Mouse (Mus musculus): ENCODE measurements around the gene Trim2.

Gene Trim2

DNA sequence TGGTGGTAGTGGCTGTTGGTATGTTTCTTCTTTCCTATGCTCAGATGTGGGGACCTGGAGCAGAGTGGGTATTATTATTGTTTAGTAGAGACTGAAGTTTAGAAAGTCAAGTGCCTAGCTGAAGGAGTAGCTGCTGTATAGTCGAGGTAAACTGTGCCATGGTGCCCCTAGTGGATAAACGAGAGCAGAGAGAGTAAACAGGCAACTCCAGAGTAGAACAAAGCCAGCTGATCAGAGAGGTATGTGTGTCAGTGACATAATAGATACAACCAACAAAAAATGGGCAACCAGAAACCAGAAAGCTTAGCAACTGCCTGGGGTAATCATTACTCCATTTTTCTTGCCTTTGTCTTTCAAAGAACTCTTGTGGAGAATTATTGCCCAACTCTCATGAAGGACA, 81.7 kb downstream of the Trim2 start:
- DNase-seq (ENCODE audit: low spot score in 2 of 2), result no peak

- peak; percentile 69 to 75 for DNase-seq (ENCODE audit: low spot score in 2 of 2)
These were observed 85.9 kb downstream of the Trim2 start for GRCm38 (mm10) chr3:84220748-84221147.

DNA sequence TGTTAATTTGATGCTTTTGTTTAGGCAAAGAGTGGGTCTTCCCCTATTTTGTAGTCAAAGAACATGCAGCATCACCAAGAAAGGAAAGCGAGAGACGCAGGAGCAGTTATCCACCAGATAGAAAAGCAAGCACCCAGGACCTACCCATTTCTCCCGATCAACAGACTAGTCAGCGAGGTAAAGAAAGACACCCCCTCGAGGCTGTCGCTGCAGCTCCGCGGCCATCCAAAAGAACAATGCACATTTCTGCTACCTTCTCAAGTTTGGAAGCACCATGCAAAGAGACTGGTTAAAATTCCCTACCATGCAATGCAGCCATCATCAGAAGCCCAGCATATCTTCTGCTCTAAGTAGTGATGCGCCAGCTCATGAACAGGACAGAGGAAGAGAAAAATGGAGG, 86.4 kb downstream of the Trim2 start:
- DNase-seq (ENCODE audit: low spot score in 2 of 2), result no peak

DNA sequence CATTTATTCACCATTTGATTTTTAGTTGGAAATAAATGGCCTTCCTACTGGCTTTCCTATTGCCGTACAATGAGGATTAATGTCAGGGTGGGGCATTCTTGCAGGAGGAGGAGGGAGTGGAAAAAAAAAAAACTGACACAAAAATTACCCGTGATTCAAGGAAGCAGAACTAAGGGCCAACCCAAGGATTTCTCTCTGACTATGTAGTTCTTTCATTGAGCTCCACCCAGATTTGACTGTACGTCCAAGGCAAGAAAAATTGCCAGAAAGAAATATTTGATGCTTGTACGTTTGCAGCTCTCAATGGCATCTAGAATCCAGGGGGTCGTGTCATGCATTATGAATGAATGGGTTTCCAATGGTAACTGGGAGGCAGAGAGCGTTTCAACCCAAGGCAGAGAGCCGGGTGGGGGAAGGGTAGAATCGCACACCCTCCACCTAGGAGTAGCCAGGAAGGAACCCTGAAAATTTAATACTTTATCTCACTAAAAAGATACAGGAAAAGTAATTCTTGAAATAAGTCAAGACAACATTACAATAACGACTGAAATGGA, 86.9 kb downstream of the Trim2 start:
- DNase-seq (ENCODE audit: low spot score in 2 of 2), result no peak

DNA sequence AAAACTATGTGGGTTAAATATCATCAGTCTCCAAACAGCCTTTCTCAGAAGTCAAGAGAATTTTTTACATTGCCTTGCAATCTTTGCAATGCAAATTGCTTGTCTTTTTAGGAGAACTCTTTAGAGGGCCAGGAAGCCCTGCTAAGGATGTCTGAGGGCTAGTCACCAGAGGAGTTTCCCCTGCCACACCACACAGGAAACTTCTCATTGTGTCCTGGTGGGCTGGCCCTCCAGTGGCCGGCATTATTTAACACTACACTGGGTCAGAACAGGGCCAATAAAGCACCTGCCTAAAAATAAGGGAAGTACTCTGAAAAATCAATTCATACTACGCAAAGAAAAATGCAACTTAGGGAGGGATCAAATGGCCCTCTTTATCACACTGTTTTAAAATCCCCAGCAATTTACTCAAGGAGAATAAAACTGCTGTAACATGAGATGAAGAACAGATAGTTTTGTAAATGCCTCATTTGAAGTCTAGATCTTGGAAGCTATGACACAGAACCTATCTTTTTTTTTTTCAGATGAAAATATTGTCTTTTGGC, 87.4 kb downstream of the Trim2 start:
- DNase-seq (ENCODE audit: low spot score in 2 of 2), result no peak

DNA sequence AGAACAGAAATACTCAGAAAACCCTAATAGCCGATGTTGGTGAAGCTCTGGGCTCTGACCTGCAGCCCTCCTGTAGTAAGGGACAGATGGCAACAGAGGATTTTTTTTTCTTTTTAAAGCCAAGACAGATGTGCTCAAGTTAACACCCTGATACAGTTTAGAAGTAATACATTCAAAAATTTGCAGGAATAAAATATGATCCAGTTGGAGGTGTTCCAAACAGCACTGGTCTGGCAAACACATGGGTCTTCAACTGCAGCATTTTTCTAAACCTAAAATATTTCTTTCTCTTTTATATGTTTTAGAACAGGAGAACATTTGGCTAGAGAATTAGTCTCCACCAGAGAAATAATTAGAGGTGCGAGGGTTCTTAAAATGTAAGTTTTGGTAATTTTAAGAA, 88.2 kb downstream of the Trim2 start:
- no peak for DNase-seq (ENCODE audit: low spot score in 2 of 2)

- DNase-seq (ENCODE audit: low spot score in 2 of 2), result no peak
These were observed 88.7 kb downstream of the Trim2 start for GRCm38 (mm10) chr3:84217961-84218351.

DNA sequence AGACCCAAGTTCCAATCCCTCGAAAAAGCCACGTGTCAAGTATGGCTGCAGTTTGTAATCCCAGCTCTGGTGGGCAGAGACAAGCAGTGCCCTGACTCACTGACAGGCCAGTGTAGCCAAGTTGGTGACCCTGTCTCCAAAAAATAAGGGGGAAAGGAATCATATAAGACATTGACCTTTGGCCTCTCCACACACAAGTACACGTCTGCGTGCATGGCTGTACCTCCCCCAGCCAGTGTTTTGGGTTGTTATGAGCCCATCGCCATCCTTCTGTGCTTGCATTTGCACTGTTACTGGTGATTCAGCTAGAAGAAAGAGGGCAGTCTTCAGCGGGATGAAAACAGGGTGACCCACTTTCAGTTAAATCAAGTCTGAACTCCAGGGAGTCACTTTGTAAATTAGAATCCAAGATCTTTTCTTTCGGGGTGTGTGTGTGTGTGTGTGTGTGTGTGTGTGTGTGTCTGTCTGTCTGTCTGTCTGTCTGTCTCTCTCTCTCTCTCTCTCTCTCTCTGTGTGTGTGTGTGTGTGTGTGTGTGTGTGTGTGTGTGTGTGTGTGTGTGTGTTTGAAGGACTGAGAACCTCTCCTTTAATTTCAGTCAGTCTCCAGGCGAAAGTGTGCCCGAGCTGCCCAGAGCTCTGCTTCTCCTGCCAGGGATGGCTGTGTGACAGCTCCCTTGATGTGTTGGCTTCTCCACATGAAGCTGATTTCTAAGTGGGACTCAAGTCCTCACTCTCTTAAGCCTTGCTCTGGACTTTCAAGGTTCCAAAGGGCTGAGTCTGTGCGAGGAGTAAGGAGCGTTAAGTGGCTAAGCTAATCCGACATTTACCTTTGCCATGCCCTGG, 89.3 kb downstream of the Trim2 start:
- no peak for DNase-seq (ENCODE audit: low spot score in 2 of 2)

DNA sequence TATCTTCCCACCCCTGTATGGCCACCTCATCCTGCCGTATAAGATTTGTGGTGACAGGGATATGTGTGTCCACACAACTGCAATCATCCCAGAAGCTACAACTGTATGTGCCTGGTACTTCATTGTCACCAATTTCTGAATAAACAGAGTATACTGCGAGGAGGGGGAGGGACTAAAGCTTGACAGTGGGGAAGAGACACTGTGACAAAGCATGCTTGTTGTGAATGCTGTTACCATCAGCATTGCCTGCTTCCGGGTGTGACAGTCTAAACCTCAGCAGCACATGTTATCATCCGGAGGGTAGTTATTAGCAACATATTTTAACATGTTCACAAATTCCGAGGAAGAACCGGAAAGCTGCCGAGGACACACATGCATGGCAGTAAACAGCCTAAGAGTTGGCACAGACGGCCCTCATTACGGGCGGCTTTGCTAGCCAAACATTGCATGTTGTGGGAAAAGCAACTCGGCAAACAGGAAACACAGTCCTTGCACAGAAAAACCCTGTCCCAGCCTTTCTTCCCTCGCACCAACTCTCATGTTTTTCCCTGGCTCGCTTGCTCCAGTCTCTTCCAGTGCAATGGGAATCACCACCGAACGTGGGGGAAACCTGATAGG, 90.8 kb downstream of the Trim2 start:
- DNase-seq (ENCODE audit: low spot score in 2 of 2), result no peak

GRCm38 (mm10) chr3:84215253-84215652, 91.4 kb downstream of the Trim2 start:
- no peak for DNase-seq (ENCODE audit: low spot score in 2 of 2)

DNA sequence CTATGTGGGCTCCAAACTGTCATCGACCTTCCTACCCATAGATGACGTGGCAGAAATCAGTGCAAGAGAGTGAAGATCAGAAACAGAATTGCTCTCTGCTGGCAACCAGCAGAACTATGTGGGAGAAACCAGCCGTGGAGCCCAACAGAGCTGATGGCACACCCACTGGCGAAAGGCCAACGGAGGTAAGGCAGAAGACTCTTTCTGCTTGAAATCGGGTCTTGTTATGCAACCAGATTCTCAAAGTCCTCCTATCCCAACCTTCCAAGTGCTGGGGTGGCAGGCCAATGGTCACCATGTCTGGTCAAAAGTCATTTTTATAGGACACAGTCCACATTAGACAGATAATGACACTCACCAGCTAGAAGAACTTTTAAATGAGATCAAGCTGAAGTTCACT, 92.2 kb downstream of the Trim2 start:
- DNase-seq (ENCODE audit: low spot score in 2 of 2), result no peak

GRCm38 (mm10) chr3:84211340-84211875, 95.3 kb downstream of the Trim2 start:
- DNase-seq (ENCODE audit: low spot score in 2 of 2), result no peak

DNA sequence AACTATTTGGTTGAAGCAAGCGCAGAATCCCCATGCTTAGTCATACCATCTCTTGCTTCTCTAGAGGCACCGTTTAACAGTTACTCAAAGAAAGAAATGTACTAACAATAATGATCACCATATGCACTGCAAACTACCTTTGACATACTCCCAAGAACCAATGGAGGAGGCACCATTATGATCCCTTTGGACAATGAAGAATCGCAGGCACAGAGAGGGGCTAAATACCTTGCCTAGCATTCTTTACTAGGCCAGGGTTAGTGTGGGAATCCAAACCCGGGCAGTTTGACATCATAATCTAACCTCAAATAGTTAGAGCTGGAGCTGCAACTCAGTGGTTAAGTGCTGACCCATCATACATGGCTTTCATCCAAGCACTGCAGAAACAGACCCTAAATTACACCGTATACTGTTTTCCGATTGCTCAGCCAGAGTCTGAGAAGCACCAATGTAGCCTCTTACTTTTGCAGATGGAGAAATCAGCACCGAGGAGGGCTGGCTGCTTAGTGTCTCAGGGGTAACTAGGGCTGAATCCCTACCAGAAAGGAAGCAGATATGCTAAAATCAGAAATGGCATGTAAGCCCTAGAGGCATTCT, 97.7 kb downstream of the Trim2 start:
- DNase-seq (ENCODE audit: low spot score in 2 of 2), result no peak

GRCm38 (mm10) chr3:84208475-84208874, 98.2 kb downstream of the Trim2 start:
- DNase-seq (ENCODE audit: low spot score in 2 of 2), result no peak

- DNase-seq (ENCODE audit: low spot score in 2 of 2), result no peak
These were observed 99.3 kb downstream of the Trim2 start for GRCm38 (mm10) chr3:84207366-84207765.

DNA sequence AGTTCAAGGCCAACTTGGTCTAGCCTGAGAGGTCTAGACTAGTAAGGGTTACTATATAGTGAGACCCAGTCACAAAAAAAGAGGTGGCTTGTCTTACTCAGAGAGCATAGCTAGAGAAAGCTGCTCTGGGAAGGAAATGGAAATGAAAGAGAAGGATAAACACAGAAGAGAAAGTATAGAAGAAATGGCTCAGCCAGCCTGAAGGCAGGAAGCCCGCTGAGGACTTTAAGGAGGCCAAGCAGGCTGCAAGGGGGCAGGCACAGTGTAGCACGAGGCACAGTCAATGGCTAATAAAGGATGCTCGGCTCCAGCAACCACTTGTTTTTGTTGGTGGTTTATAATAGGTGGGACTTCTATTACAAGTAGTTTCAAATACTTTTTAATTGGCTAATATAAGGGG, 100.6 kb downstream of the Trim2 start:
- DNase-seq (ENCODE audit: low spot score in 2 of 2), result no peak

GRCm38 (mm10) chr3:84205650-84206049, 101.0 kb downstream of the Trim2 start:
- DNase-seq (ENCODE audit: low spot score in 2 of 2), result no peak

GRCm38 (mm10) chr3:84204640-84205039, 102.0 kb downstream of the Trim2 start:
- no peak for DNase-seq (ENCODE audit: low spot score in 2 of 2)

- no peak for DNase-seq (ENCODE audit: low spot score in 2 of 2)
These were observed 105.9 kb downstream of the Trim2 start for GRCm38 (mm10) chr3:84200559-84201420.

- DNase-seq (ENCODE audit: low spot score in 2 of 2), result no peak
These were observed 107.2 kb downstream of the Trim2 start for GRCm38 (mm10) chr3:84199516-84199915.

GRCm38 (mm10) chr3:84198229-84198628, 108.4 kb downstream of the Trim2 start:
- no peak for DNase-seq (ENCODE audit: low spot score in 2 of 2)
